Mouse (Mus musculus): ENCODE data around the gene Smarce1. TPM values are rescaled to one million over a fixed set of nuclear protein-coding genes. Genes with fewer than 3 reads are reported as not detected.

Gene Smarce1
- polyA plus RNA-seq, 1 experiment from 2014 or later, result 375 TPM

DNA sequence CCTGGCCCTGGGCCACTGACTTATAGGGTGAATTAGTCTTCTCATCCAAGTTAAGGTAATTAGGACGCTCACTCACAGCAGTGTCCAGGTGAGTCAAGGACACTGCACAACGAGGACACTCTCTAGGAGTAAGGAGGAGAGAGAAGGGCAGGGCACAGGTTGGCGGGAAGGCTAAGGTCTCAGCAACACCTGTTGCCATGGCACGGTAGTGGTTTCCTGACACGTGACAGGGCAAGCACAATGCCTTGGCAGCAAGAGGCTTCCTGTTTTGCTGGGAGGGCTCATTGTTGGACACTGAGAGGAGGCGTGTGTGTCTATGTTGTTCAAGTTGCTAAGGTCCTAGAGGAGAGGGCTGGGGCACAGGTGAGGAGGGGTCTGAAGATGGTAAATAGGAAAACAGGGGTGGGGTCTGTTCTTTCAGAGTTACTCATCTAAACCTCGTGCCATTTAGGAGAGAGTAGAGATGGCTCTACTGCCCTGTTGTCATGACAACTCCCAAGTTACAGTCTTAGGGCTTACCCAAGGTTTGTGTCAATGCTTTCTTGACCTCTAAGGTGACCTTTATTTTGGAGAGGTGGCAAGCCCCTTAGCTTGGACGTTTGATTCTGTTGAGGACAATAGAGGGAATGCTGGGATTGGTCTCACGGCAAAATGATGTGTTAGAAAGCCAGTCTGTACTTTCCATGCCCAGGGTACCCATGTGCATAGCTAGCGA lies 67.7 kb downstream of the Smarce1 start:
- no peak overlapping the region for H3K9ac ChIP-seq
- no peak for ATAC-seq
- H3K27me3 ChIP-seq, result no peaks in the 10 kb centered on the region
- H3K4me3 ChIP-seq, result no peak overlapping the region
- no peak overlapping the region for H3K27ac ChIP-seq
- H3K4me1 ChIP-seq, result no peaks in the 10 kb centered on the region
- H3K9me3 ChIP-seq (replicated peaks), result no peaks in the 10 kb centered on the region; the same call in 1 of the 2 replicates
- H3K4me2 ChIP-seq, result no peak overlapping the region
- no peaks in the 10 kb centered on the region for H3K36me3 ChIP-seq (ENCODE audit: poor library complexity, severe bottlenecking)
- 82% methylated on average over 10 of the region's 10 CpGs for WGBS

DNA sequence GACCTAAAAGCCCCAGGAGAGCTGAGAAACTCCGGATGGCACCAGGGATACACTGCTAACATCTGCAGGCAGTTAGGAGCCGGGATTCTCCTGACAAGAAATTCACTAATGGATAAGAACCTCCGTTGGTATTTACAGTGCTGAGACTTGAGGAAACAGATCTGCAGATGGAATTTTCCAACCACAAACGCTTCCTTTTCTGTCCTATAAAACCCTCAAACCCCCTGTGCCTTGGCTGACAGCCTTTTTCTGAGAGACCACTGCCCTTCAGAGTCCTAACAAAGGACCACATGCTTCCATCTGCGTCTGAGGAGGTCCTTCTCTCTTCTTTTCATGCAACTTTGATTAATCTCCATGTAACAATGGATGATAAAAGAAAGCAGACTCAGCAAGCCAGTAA lies 69.2 kb downstream of the Smarce1 start:
- Histone ChIP-seq H3K9me3 (replicated peaks) (no peaks in the 10 kb centered on the region; the same call in 1 of the 2 replicates), H3K4me1 (no peaks in the 10 kb centered on the region), H3K36me3 (ENCODE audit: poor library complexity, severe bottlenecking) (no peaks in the 10 kb centered on the region), H3K9ac (no peak overlapping the region), H3K4me2 (no peak overlapping the region), H3K27ac (no peak overlapping the region), H3K4me3 (no peak overlapping the region), H3K27me3 (no peaks in the 10 kb centered on the region)
- ATAC-seq, result no peak
- WGBS, result 62% methylated on average over 5 of the region's 5 CpGs

DNA sequence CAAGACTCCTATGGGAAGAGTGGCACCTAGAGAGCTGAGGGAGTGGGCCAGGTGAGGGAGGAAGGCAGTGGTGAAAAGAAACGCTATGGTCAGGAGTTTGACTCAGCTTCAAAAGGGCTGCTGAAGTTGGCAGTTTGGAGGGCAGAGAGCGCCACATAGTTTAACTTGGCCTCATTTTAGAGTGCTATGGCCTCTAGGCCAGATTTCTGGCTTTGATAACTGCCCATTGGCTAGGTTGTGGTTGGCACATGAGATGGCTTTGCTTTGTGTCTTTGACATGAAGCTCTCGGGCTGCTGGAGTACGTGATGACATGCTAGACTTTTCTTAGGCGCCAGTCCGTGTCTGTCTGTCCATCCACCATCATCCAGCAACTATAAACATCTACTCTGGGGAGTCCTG lies 70.6 kb downstream of the Smarce1 start:
- no peaks in the 10 kb centered on the region for H3K36me3 ChIP-seq (ENCODE audit: poor library complexity, severe bottlenecking)
- WGBS, result 87% methylated on average over 6 of the region's 6 CpGs

More for the DNA sequence above, 70.6 kb downstream of the Smarce1 start:
- no peak for ATAC-seq
- Histone ChIP-seq H3K9ac (no peak overlapping the region), H3K27me3 (no peaks in the 10 kb centered on the region), H3K4me3 (no peak overlapping the region), H3K4me1 (no peaks in the 10 kb centered on the region), H3K4me2 (no peak overlapping the region), H3K9me3 (replicated peaks) (no peaks in the 10 kb centered on the region; the same call in 1 of the 2 replicates), H3K27ac (no peak overlapping the region)

Other genes with a start within 250 kb of the Smarce1 start
- 0.21 TPM in 1 of 2 replicates, not detected in the other for gene Gjd3, start 248.0 kb downstream of the Smarce1 start, polyA plus RNA-seq (2015; fragmentation: Nextera tagmentation; extraction: Ambion mirVana)
- gene Top2a, start 206.8 kb downstream of the Smarce1 start, polyA plus RNA-seq (2015; fragmentation: Nextera tagmentation; extraction: Ambion mirVana), result 276 and 284 TPM in 2 replicates
- 131 TPM in 2 replicates for gene Igfbp4, start 189.8 kb downstream of the Smarce1 start, polyA plus RNA-seq (2015; fragmentation: Nextera tagmentation; extraction: Ambion mirVana)
- not detected in 2 replicates for gene Tns4, start 141.7 kb downstream of the Smarce1 start, polyA plus RNA-seq (2015; fragmentation: Nextera tagmentation; extraction: Ambion mirVana)
- gene Ccr7, start 75.9 kb downstream of the Smarce1 start, polyA plus RNA-seq (2015; fragmentation: Nextera tagmentation; extraction: Ambion mirVana), result 0.14 TPM in 1 of 2 replicates, not detected in the other
- gene Krt222, start 13.1 kb upstream of the Smarce1 start, polyA plus RNA-seq (2015; fragmentation: Nextera tagmentation; extraction: Ambion mirVana), result 0.97 and 1.4 TPM in 2 replicates
- gene Krt24, start 54.2 kb upstream of the Smarce1 start, polyA plus RNA-seq (2015; fragmentation: Nextera tagmentation; extraction: Ambion mirVana), result not detected in 2 replicates
- not detected in 2 replicates for gene Krt25, start 91.9 kb upstream of the Smarce1 start, polyA plus RNA-seq (2015; fragmentation: Nextera tagmentation; extraction: Ambion mirVana)
- 0.09 TPM in 1 of 2 replicates, not detected in the other for gene Krt26, start 106.9 kb upstream of the Smarce1 start, polyA plus RNA-seq (2015; fragmentation: Nextera tagmentation; extraction: Ambion mirVana)
- gene Krt27, start 120.1 kb upstream of the Smarce1 start, polyA plus RNA-seq (2015; fragmentation: Nextera tagmentation; extraction: Ambion mirVana), result not detected in 2 replicates
- gene Krt28, start 143.9 kb upstream of the Smarce1 start, polyA plus RNA-seq (2015; fragmentation: Nextera tagmentation; extraction: Ambion mirVana), result 0.17 and 0.21 TPM in 2 replicates
- 31.4 and 39.8 TPM in 2 replicates for gene Krt10, start 158.3 kb upstream of the Smarce1 start, polyA plus RNA-seq (2015; fragmentation: Nextera tagmentation; extraction: Ambion mirVana)
- 0.15 TPM in 1 of 2 replicates, not detected in the other for gene Krt12, start 191.2 kb upstream of the Smarce1 start, polyA plus RNA-seq (2015; fragmentation: Nextera tagmentation; extraction: Ambion mirVana)
- gene Krt20, start 207.1 kb upstream of the Smarce1 start, polyA plus RNA-seq (2015; fragmentation: Nextera tagmentation; extraction: Ambion mirVana), result 0.11 TPM in 1 of 2 replicates, not detected in the other

Data from forebrain, embryonic 13.5 days (tissue).